Mouse (Mus musculus): ENCODE data around the gene Adar. TPM values are rescaled to one million over a fixed set of nuclear protein-coding genes. Genes with fewer than 3 reads are reported as not detected.

Adar gene
- polyA plus RNA-seq (2016; fragmentation: Nextera tagmentation; extraction: Ambion mirVana): 22.1 and 28.5 TPM in 2 replicates

DNA sequence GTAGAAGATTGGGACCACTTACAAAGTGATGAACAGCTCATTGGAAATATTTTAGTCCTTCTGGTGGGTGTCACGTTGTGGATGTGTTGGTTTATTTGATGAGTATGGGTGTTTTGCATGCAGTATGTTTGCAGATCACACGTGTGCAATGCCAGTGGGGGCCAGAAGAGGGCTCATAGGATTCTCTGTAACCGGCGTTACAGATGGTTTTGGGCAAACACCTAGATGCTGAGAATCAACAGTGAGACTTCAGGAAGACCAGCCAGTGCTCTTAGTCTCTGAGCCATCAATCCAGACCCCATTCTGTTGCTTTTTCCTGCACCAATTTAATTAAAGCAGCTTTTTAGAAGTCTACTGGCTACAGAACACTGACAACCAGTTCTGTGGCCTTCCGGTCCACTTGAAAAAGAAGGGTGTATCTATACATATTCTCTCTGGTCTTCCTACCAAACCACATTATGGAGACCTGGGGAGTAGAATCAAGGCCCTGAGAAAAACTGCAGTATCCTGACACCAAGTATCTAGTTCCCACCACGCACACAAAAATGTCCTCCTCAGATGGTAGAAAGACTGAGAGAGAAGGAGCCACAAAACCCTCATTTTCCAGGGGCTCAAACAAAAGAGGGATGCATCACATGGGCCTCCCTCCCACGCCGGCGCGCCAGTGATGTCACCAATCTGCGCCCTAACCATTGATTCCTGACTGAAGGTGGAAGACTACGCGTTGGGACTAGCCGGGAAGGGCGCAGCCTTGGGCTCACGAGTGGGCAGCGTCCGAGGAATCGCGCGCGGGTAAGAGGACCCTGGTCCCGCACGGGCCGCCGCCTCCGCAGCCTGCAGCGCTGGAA, at the start of gene Adar:
Gene Adar, plus strand, starts transcription at position 664 of the 848 bp plus-strand sequence.
- H3K9me3 ChIP-seq: no peaks in the 10 kb centered on the region
- H3K27ac ChIP-seq: peak within 1 kb of the TSS; percentile 83
- 6% methylated on average over 28 of the region's 28 CpGs for WGBS
- peaks cover 8% of the 10 kb centered on the region; the same call in 1 of the 2 replicates for H3K27me3 ChIP-seq
- peak within 1 kb of the TSS; percentile 89 for H3K4me2 ChIP-seq
- peaks cover 11% of the 10 kb centered on the region for H3K4me1 ChIP-seq
- H3K36me3 ChIP-seq (replicated peaks): peaks cover 3% of the 10 kb centered on the region; the same call in 1 of the 2 replicates
- H3K9ac ChIP-seq: peak within 1 kb of the TSS; percentile 88
- H3K4me3 ChIP-seq (replicated peaks): peak within 1 kb of the TSS; percentile 82
- peak; percentile 93 for ATAC-seq (ENCODE audit: low FRiP score)

DNA sequence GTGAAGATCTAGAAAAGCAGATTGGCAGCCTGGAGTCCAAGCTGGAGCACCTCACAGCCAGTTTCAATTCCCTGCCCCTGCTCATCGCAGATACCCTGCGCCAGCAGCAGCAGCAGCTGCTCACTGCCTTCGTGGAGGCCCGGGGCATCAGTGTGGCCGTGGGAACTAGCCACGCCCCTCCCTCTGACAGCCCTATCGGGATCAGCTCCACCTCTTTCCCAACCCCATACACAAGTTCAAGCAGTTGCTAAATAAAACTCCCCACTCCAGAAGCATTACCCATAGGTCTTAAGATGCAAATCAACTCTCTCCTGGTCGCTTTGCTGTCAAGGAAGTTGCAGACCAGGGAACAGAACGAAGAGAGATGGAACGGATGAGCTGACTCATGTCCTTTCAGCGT, 47.7 kb upstream of the Adar start:
- ATAC-seq (ENCODE audit: low FRiP score): no peak
- Histone ChIP-seq H3K9ac (no peak overlapping the region), H3K36me3 (replicated peaks) (no peaks in the 10 kb centered on the region), H3K27me3 (no peaks in the 10 kb centered on the region), H3K27ac (no peak overlapping the region), H3K4me1 (peaks cover 24% of the 10 kb centered on the region), H3K9me3 (no peaks in the 10 kb centered on the region), H3K4me2 (no peak overlapping the region), H3K4me3 (replicated peaks) (no peak overlapping the region)
- WGBS: 44% methylated on average over 11 of the region's 11 CpGs

DNA sequence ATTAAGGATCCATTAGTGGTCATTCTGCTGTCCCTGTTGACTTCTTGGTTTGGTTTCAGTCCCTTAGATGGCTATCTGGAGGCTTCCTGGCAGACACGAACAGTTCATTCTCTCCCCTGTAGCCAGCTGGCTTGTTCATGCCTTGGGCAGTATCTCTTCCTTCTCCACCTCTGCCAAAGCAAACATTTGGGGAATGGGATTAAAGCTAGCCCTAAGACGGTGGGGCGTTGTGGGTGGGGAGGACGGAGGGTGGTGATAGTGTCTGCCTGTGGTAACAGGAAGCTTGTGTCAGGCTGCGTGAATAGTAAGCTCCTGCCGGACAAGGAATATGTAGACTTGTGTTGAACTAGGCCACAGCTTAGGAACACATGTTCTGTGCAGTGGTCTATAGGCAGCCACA, 43.5 kb upstream of the Adar start:
- Histone ChIP-seq H3K27me3 (no peaks in the 10 kb centered on the region), H3K9ac (no peak overlapping the region), H3K27ac (no peak overlapping the region), H3K4me3 (replicated peaks) (no peak overlapping the region), H3K4me1 (0 out of 2 replicates have a peak, but pooled peaks cover 7% of the 10 kb centered on the region), H3K36me3 (replicated peaks) (no peaks in the 10 kb centered on the region), H3K9me3 (no peaks in the 10 kb centered on the region), H3K4me2 (no peak overlapping the region)
- ATAC-seq (ENCODE audit: low FRiP score): no peak
- 88% methylated on average over 6 of the region's 6 CpGs for WGBS

DNA sequence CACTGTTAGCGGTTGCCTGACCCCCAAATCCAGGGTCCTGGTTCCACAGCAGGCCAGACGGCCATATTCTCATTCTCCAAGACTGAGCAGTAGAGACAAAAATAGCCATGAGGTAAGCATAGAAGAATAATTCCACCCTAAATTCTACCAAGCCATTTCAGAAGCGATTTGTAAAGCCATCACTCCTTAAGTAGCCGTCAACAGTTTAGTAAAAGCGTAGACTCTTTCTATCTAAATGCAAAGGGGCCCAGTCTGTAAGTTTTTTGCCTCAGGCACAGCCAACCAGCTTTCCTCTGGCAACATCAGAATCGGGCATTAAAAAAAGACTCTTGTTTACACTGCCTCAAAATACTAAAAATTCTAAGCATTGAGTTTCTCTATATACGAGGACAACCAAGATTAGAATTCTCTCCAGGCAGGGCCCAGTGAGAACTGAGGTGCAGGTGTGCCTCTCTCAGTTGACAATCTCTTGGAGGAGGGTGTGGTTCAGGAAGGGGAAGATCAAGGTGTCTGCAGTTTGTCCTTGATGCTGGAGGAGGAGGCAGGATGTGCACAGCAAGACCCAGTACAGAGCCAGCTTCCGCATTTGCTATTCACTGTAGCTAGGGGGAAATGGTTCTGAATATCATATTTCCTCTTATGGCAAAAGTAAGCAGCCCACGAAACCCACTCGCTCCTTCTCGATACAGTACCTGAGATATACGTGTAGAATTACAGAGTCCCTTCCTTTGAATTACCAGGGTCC, 42.1 kb upstream of the Adar start:
- no peak for ATAC-seq (ENCODE audit: low FRiP score)

DNA sequence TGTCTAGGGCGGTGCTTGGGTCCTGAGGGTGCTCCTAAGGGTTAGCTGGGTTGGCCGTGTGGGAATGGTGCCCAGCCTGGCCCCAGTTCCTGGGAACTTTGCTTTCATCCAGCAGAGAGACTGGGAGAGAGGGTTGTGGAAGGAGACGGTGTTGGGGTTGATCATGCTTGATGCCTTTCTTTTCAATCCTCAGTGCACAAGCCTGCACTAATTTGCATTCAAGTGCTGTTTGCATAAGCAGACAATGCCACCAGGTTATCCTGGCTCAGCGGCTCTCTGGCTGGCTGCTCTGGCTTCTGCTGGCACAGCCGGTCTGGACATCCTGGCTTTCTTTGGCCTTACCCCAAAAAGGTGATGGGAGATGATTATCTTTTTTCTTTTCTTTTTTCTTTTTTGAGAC, 37.2 kb upstream of the Adar start:
- H3K4me2 ChIP-seq: no peak overlapping the region
- WGBS: 28% methylated on average over 5 of the region's 5 CpGs
- 0 out of 2 replicates have a peak, but pooled peaks have one; percentile 41 for ATAC-seq (ENCODE audit: low FRiP score)
- no peaks in the 10 kb centered on the region for H3K36me3 ChIP-seq (replicated peaks)
- no peaks in the 10 kb centered on the region for H3K9me3 ChIP-seq
- H3K4me1 ChIP-seq: peaks cover 14% of the 10 kb centered on the region
- peak overlapping the region; percentile 68; the same call in 1 of the 2 replicates for H3K27ac ChIP-seq
- no peak overlapping the region; the same call in 1 of the 2 replicates for H3K9ac ChIP-seq
- H3K27me3 ChIP-seq: no peaks in the 10 kb centered on the region
- H3K4me3 ChIP-seq (replicated peaks): no peak overlapping the region

More for the DNA sequence above, 42.1 kb upstream of the Adar start:
- Histone ChIP-seq H3K9ac (no peak overlapping the region), H3K27me3 (no peaks in the 10 kb centered on the region), H3K27ac (no peak overlapping the region), H3K36me3 (replicated peaks) (no peaks in the 10 kb centered on the region), H3K4me2 (no peak overlapping the region), H3K4me1 (peaks cover 6% of the 10 kb centered on the region), H3K4me3 (replicated peaks) (no peak overlapping the region), H3K9me3 (no peaks in the 10 kb centered on the region)
- WGBS: 82% methylated on average over 12 of the region's 12 CpGs

DNA sequence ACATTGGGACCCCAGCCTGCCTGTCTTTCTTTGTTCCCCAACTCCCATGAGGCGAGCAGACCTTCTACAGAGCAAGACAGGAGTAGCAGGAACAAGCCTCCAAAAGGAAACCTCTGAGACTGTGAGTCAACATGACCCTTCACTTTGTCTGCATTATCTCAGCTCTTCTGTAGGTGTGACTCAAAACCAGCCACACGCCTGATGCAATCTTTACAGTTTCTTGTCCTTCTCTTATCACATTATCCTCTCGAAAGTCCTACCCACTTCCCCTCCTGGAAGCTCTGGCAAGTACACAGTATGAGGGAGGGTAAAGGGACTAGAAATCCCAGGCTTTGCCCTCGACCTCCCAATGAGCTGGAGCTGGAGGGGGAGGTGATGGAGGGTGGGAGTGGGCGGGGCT, 28.8 kb upstream of the Adar start:
- H3K36me3 ChIP-seq (replicated peaks): no peaks in the 10 kb centered on the region
- no peaks in the 10 kb centered on the region for H3K9me3 ChIP-seq
- 53% methylated on average over 5 of the region's 5 CpGs for WGBS
- no peak for ATAC-seq (ENCODE audit: low FRiP score)
- no peak overlapping the region for H3K9ac ChIP-seq
- H3K4me1 ChIP-seq: peaks cover 22% of the 10 kb centered on the region
- H3K4me2 ChIP-seq: no peak overlapping the region
- H3K4me3 ChIP-seq (replicated peaks): no peak overlapping the region
- no peak overlapping the region for H3K27ac ChIP-seq
- peaks cover 2% of the 10 kb centered on the region; the same call in 1 of the 2 replicates for H3K27me3 ChIP-seq

DNA sequence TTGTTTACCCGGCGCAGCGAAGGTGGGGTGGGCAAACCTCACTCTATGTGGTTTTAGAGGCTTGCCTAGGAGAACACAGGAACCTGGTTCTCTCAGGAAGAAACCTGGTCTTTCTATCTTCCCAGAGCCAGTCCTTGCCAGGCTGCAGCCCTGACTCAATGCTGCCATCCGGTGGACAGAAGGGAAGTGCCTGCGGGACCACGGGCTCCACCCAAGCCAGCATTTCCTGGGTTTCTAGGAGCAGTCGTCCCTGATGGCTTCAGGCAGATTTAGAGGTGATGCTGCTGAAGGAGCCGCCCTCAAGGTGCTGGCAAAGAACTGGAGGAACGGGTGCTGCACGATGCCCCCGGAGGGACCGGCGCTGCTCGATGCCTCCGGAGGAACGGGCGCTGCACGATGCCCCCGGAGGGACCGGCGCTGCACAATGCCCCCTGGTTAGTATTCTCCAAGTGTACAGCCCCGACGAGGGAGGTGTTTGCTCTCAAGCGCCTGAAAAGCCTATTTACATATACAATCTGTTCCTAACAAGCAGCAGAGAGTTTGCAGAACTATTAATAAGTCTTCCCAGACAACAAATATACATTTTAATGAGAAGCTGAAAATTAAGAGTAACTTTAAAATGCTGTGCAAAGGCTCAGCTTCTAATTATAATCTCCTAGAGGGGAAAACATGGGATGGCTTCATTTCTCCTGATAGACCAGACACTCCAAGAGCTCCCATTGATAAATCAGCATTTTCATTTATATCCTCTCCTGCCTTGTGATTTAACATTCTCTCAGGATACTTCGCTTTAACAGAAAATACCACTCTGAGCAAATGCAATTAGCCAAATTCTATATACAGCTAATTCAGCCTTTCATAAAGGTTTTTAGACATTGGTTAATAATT, 25.9 kb upstream of the Adar start:
- Histone ChIP-seq H3K27me3 (no peaks in the 10 kb centered on the region), H3K4me3 (replicated peaks) (peak overlapping the region; percentile 50), H3K4me2 (peak overlapping the region; percentile 65), H3K4me1 (peaks cover 16% of the 10 kb centered on the region), H3K27ac (peak overlapping the region; percentile 89), H3K9ac (peak overlapping the region; percentile 72), H3K36me3 (replicated peaks) (no peaks in the 10 kb centered on the region), H3K9me3 (0 out of 2 replicates have a peak, but pooled peaks cover 3% of the 10 kb centered on the region)
- peak; percentile 92 for ATAC-seq (ENCODE audit: low FRiP score)
- 3% methylated on average over 25 of the region's 25 CpGs for whole genome bisulfite sequencing

DNA sequence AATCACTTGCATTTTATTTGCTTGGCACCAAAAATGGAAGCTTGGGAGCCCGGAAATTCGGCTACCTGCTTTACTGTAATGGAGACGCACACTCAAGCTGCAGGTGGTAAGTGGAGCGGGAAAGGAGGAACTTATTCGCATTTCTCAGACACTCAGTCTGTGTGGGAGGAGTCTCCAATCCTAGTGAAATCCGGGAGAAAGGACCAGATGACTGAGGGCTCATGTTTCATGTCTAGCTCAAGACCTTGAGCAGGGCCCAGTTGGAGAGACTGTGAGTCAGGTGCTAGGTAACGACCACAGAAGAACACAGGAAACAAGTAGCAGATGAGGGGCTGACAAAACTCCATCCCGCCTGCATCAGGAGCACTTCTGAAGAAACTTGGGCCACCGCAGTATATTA, 23.0 kb upstream of the Adar start:
- 75% methylated on average over 9 of the region's 9 CpGs for WGBS
- no peak for ATAC-seq (ENCODE audit: low FRiP score)
- no peak overlapping the region for H3K27ac ChIP-seq
- H3K4me1 ChIP-seq: peaks cover 20% of the 10 kb centered on the region
- no peaks in the 10 kb centered on the region for H3K36me3 ChIP-seq (replicated peaks)
- H3K4me2 ChIP-seq: no peak overlapping the region
- 0 out of 2 replicates have a peak, but pooled peaks cover 3% of the 10 kb centered on the region for H3K9me3 ChIP-seq
- no peak overlapping the region for H3K9ac ChIP-seq
- no peak overlapping the region for H3K4me3 ChIP-seq (replicated peaks)
- no peaks in the 10 kb centered on the region for H3K27me3 ChIP-seq

DNA sequence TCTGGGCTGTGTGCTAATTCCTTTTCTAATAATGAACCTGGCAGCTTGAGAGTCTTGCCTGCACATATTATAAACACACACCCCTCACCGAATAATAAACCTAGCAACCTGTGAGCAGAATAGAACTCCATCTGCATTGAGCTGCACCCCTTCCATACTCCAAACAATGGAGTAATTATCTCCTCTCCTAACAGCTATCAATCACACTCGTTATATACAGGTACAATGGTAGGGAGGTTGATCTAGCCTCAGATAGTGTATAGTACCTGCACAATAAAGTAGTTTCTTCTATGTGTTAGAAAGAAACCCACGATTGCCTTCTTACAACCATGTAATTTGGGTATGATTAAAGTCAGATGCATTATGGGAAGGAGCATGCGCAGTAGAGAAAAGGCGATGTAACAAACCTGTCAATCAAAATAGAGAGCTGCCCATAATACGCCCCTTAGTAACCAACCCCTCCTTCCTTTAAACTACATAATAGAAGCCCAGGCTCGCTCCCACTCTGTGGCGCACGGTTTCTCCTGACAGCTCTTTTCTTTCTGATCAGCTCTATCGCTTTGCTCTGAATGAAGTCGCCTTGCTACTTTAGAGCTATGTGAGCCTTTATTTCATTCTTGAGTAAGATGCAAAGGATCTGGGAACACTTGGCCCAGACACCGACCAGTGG, 18.5 kb upstream of the Adar start:
- peak; percentile 63; the same call in 1 of the 2 replicates for ATAC-seq (ENCODE audit: low FRiP score)

DNA sequence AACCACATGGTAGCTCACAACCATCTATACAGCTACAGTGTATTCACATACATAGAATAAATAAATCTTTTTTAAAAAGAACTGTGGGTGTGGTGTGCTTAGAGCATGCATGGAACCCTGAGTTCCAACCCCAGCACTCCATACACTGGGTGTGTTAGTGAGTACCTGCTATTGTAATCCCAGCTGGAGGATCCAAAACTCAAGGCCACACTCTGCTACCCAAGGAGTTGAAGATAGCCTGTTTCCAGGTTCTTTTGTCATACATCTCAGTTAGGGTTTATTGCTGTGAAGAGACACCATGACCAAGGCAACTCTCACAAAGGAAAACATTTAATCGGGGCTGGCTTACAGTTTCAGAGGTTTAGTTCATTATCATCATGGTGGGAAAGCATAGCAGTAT, 15.9 kb upstream of the Adar start:
- no peaks in the 10 kb centered on the region for H3K36me3 ChIP-seq (replicated peaks)
- H3K27me3 ChIP-seq: no peaks in the 10 kb centered on the region
- ATAC-seq (ENCODE audit: low FRiP score): no peak
- no peak overlapping the region for H3K27ac ChIP-seq
- H3K9ac ChIP-seq: no peak overlapping the region
- no peak overlapping the region for H3K4me3 ChIP-seq (replicated peaks)
- H3K4me1 ChIP-seq: peaks cover 3% of the 10 kb centered on the region; the same call in 1 of the 2 replicates
- WGBS: 90% methylated on average over 1 of the region's 1 CpGs
- no peaks in the 10 kb centered on the region for H3K9me3 ChIP-seq
- no peak overlapping the region for H3K4me2 ChIP-seq

More for the DNA sequence above, 18.5 kb upstream of the Adar start:
- no peak overlapping the region for H3K4me2 ChIP-seq
- H3K27me3 ChIP-seq: no peaks in the 10 kb centered on the region
- 0 out of 2 replicates have a peak, but pooled peaks cover 3% of the 10 kb centered on the region for H3K9me3 ChIP-seq
- no peak overlapping the region for H3K4me3 ChIP-seq (replicated peaks)
- peak overlapping the region; percentile 38; the same call in 1 of the 2 replicates for H3K27ac ChIP-seq
- peaks cover 3% of the 10 kb centered on the region; the same call in 1 of the 2 replicates for H3K4me1 ChIP-seq
- no peak overlapping the region for H3K9ac ChIP-seq
- 49% methylated on average over 12 of the region's 12 CpGs for WGBS
- H3K36me3 ChIP-seq (replicated peaks): no peaks in the 10 kb centered on the region

DNA sequence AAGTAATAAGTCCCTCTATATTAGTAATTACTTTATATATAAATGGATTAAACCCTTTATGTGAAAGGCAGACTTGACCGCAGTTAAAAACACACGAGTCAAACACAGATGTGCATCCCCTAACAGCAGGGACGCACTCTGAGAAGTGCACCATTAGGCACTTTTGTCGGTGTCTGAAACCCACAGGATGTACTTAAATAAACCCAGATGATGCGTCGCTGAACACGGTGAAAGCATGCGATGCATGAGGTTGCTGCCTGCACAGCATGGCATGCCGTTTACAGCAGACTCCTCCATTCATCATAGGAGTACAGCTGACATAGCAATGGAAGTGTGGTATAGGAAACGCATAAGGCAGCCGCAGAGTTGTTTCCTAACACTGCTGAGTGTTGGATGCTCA, 14.4 kb upstream of the Adar start:
- Histone ChIP-seq H3K4me3 (replicated peaks) (no peak overlapping the region), H3K9ac (no peak overlapping the region), H3K27me3 (0 out of 2 replicates have a peak, but pooled peaks cover 6% of the 10 kb centered on the region), H3K4me2 (no peak overlapping the region), H3K36me3 (replicated peaks) (no peaks in the 10 kb centered on the region), H3K4me1 (peaks cover 3% of the 10 kb centered on the region; the same call in 1 of the 2 replicates), H3K9me3 (no peaks in the 10 kb centered on the region), H3K27ac (no peak overlapping the region)
- WGBS: 73% methylated on average over 11 of the region's 11 CpGs
- no peak for ATAC-seq (ENCODE audit: low FRiP score)
